Mouse (Mus musculus) embryonic fibroblast, embryonic 13.5 days (primary cell): ENCODE measurements around the gene Gm3147. TPM values are rescaled to one million over a fixed set of nuclear protein-coding genes. Genes with fewer than 3 reads are reported as not detected.
"Not testable (repeated sequence)": the region's sequence is repeated elsewhere in the genome, so short reads cannot be mapped to it uniquely, and the experiment has no call there.

Experiments
- H3K27ac ChIP-seq: 2 replicates; pipeline ENCODE4 v1.5.1; 2012; ENCODE audit warnings: low read length, control low read depth, inconsistent platforms; ENCODE audit not compliant: insufficient read depth
- H3K4me1 ChIP-seq: 2 replicates; pipeline ENCODE4 v1.6.1; 2011; ENCODE audit warnings: low read length; ENCODE audit not compliant: control insufficient read depth, insufficient read depth
- H3K4me3 ChIP-seq: 2 replicates; pipeline ENCODE4 v1.5.1; 2011; ENCODE audit warnings: mild to moderate bottlenecking, control low read depth, low read length; ENCODE audit not compliant: insufficient read depth
- polyA plus RNA-seq: library from polyadenylated mRNA; stranded (reverse); fragments of >200 nt; gene quantifications from 2 replicates; pipeline ENCODE4 v1.2.4, GENCODE M21; 2011; ENCODE audit warnings: low read depth; ENCODE audit not compliant: missing spikeins, insufficient read length

Gm3147 gene
- polyA plus RNA-seq, result not detected in 2 replicates

DNA sequence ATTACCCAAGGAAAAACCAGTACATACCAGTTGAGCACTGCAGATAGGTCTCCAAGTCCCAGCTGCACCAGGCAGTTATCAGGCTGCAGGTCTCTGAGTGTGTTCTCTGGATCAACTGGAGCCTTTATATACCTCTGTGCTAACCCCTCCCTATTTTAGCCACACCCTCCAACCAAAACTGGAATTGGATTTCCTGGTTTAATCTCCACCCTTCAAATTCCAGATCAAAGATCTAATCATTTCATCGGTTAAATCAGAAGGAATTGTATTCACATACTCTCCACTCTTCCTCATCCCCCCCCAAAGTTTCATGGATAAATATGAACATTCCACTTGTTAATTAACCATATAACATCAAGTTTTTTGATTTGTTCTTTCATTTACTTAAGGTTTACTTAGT lies at the start of gene Gm3147:
Gm3147 (minus strand) TSS at position 101 of the 400 bp plus-strand sequence.
- H3K4me1 ChIP-seq, H3K4me3 ChIP-seq, H3K27ac ChIP-seq: not testable (repeated sequence)

DNA sequence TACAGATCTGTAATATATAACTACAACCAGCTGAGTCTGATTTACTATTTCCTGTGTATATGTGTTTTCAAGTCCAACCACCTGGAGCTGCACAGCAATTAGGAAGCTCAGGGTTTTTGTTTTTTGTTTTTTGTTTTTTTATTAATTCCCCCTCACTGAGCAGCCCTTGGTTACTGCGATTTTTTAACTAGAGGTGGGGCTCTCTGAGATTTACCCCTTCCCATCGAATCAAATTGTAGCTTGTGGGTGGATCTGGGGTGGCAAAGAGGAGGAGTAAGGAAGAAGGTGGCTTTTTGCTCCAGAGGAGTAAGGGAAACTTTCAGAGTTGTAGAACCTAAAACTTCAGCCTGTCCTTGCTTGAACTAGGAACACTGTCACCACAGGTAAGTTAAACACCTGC lies 31.9 kb upstream of the Gm3147 start, which contains the start of gene Gm6205:
Gm6205 (plus strand) TSS at position 301 of the 400 bp plus-strand sequence.
- H3K27ac ChIP-seq, H3K4me1 ChIP-seq, H3K4me3 ChIP-seq: not testable (repeated sequence)

DNA sequence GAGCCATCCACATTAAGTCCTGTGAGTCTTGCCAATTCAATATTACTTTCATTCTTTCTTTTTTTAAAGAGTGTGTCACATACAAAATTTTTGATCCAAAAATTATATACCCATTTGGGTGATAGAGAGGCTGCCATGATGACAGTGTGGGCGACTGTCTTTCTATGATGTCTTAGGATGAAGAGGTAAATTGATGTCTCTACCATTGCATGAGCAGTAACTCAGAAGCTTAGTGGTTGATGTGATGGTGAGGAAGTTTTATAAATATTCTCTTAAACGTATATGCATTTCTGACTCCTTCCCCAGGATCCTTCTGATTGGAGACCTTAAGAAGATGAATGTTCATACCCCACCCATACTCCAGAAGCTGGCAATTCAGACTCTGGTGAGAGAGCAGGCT lies 7.5 kb upstream of the Gm3147 start, which contains the start of gene Gm6509:
Gm6509 (plus strand) TSS at position 301 of the 400 bp plus-strand sequence.
- not testable (repeated sequence) for H3K27ac ChIP-seq, H3K4me3 ChIP-seq, H3K4me1 ChIP-seq

Other genes with a start within 250 kb of the Gm3147 start
- not detected in 2 replicates for gene Gm7682, start 170.6 kb downstream of the Gm3147 start, polyA plus RNA-seq
- not detected in 2 replicates for gene Gm3139, start 90.1 kb downstream of the Gm3147 start, polyA plus RNA-seq
- gene Gm6509, start 7.6 kb upstream of the Gm3147 start, polyA plus RNA-seq, result not detected in 2 replicates
- not detected in 2 replicates for gene Gm6205, start 32.0 kb upstream of the Gm3147 start, polyA plus RNA-seq
- not detected in 2 replicates for gene Gm3183, start 249.1 kb upstream of the Gm3147 start, polyA plus RNA-seq